Mouse (Mus musculus) CH12.LX (cell line): ENCODE results near the gene Ror2. TPM values are rescaled to one million over a fixed set of nuclear protein-coding genes. Genes with fewer than 3 reads are reported as not detected.

Experiments used
- DNase-seq: peaks from one replicate; pipeline ENCODE4 v3.0.0-alpha.2; 2013; ENCODE audit errors: extremely low read depth
- H3K27ac ChIP-seq: 2 replicates; pipeline ENCODE4 v1.5.1; 2012; ENCODE audit warnings: low read depth, mild to moderate bottlenecking, control low read depth, moderate library complexity; ENCODE audit not compliant: insufficient read depth
- H3K27me3 ChIP-seq: replicated peaks from 2 replicates; pipeline ENCODE3; 2012; ENCODE audit warnings: inconsistent platforms
- H3K36me3 ChIP-seq, 2 experiments: replicated peaks in 1 of 2; 2 replicates each; pipeline versions ENCODE3 to v1.6.1; 2012; ENCODE audit warnings: inconsistent platforms in 1 of 2, low read length in 1 of 2, mild to moderate bottlenecking in 1 of 2, mixed read lengths in 1 of 2, moderate library complexity in 1 of 2; ENCODE audit not compliant: control insufficient read depth in 1 of 2, insufficient read depth in 1 of 2
- H3K4me1 ChIP-seq, 2 experiments: 2 replicates each; pipeline ENCODE4 v1.6.1; 2012; ENCODE audit warnings: inconsistent platforms in 1 of 2, moderate library complexity in 1 of 2; ENCODE audit not compliant: insufficient read depth in 2 of 2, control insufficient read depth in 1 of 2
- H3K4me2 ChIP-seq: 2 replicates; pipeline ENCODE4 v1.6.1; 2012; ENCODE audit warnings: low read depth, mild to moderate bottlenecking, control low read depth; ENCODE audit not compliant: poor library complexity, insufficient read depth, severe bottlenecking
- H3K4me3 ChIP-seq, 3 experiments: fragments of 150-350 bp in 1 of 3; sonication (generic) in 1 of 3; replicated peaks in 1 of 3; 2 replicates each; pipeline versions ENCODE3 to v1.5.1; 2011 to 2012; ENCODE audit warnings: low read depth in 2 of 3, low read length in 2 of 3, mild to moderate bottlenecking in 2 of 3, moderate library complexity in 2 of 3, control low read depth in 1 of 3, improper control_type of control experiment in 1 of 3, inconsistent platforms in 1 of 3, mixed read lengths in 1 of 3; ENCODE audit not compliant: poor library complexity in 1 of 3
- H3K79me2 ChIP-seq: replicated peaks from 2 replicates; pipeline ENCODE4 v1.6.1; 2012; ENCODE audit warnings: mild to moderate bottlenecking, moderate library complexity; ENCODE audit not compliant: control insufficient read depth, poor library complexity, insufficient read depth, severe bottlenecking; ENCODE audit errors: extremely low read depth
- H3K9ac ChIP-seq: 2 replicates; pipeline ENCODE4 v1.6.1; 2012; ENCODE audit warnings: low read depth, mild to moderate bottlenecking, control low read depth, moderate library complexity; ENCODE audit not compliant: insufficient read depth
- H3K9me3 ChIP-seq: replicated peaks from 2 replicates; pipeline ENCODE3; 2012; ENCODE audit warnings: low read length, inconsistent platforms, mixed read lengths
- CHD2 ChIP-seq: IDR thresholded peaks from 2 replicates; pipeline ENCODE4 v1.6.1; 2011; ENCODE audit warnings: low read length, improper control_type of control experiment
- CTCF ChIP-seq, 2 experiments: IDR thresholded peaks in 1 of 2; conservative IDR thresholded peaks in 1 of 2; 2 replicates each; pipeline ENCODE4 v1.5.1; 2011 to 2012; ENCODE audit warnings: low read depth in 2 of 2, low read length in 2 of 2, improper control_type of control experiment in 1 of 2, inconsistent platforms in 1 of 2, mild to moderate bottlenecking in 1 of 2, moderate library complexity in 1 of 2
- ETS1 ChIP-seq: conservative IDR thresholded peaks from 2 replicates; pipeline ENCODE4 v1.6.1; 2012; ENCODE audit warnings: low read depth, mild to moderate bottlenecking, inconsistent platforms, low read length, improper control_type of control experiment, moderate library complexity
- GABPA ChIP-seq: IDR thresholded peaks from 2 replicates; pipeline ENCODE4 v1.6.1; 2012; ENCODE audit warnings: low read depth, low read length, improper control_type of control experiment, inconsistent platforms; ENCODE audit not compliant: insufficient replicate concordance
- HCFC1 ChIP-seq: IDR thresholded peaks from 2 replicates; pipeline ENCODE4 v1.6.1; 2012; ENCODE audit warnings: low read depth, mild to moderate bottlenecking, inconsistent platforms, low read length, improper control_type of control experiment
- IRF4 ChIP-seq: IDR thresholded peaks from 2 replicates; pipeline ENCODE4 v1.6.1; 2014; ENCODE audit warnings: low read depth, mild to moderate bottlenecking, inconsistent platforms, low read length, improper control_type of control experiment
- KAT2A ChIP-seq: IDR thresholded peaks from 2 replicates; pipeline ENCODE4 v1.6.1; 2012; ENCODE audit warnings: low read length, improper control_type of control experiment, inconsistent platforms; ENCODE audit not compliant: insufficient replicate concordance
- MAFK ChIP-seq: IDR thresholded peaks from 2 replicates; pipeline ENCODE4 v1.6.1; 2011; ENCODE audit warnings: low read length, improper control_type of control experiment; ENCODE audit not compliant: insufficient replicate concordance
- MAZ ChIP-seq: IDR thresholded peaks from 2 replicates; pipeline ENCODE4 v1.6.1; 2012; ENCODE audit warnings: low read depth, mild to moderate bottlenecking, inconsistent platforms, low read length, improper control_type of control experiment, moderate library complexity
- MEF2A ChIP-seq: IDR thresholded peaks from 2 replicates; pipeline ENCODE4 v1.6.1; 2014; ENCODE audit warnings: low read depth, mild to moderate bottlenecking, inconsistent platforms, low read length, improper control_type of control experiment, borderline replicate concordance
- MXI1 ChIP-seq: IDR thresholded peaks from 2 replicates; pipeline ENCODE4 v1.6.1; 2011; ENCODE audit warnings: mild to moderate bottlenecking, low read depth, low read length, improper control_type of control experiment
- MYC ChIP-seq: IDR thresholded peaks from 2 replicates; pipeline ENCODE4 v1.6.1; 2011; ENCODE audit warnings: low read depth, mild to moderate bottlenecking, improper control_type of control experiment, low read length
- PAX5 ChIP-seq: IDR thresholded peaks from 2 replicates; pipeline ENCODE4 v1.6.1; 2012; ENCODE audit warnings: low read length, inconsistent platforms, mixed read lengths
- POLR2AphosphoS2 ChIP-seq: IDR thresholded peaks from 2 replicates; pipeline ENCODE4 v1.6.1; 2011; ENCODE audit warnings: low read depth, low read length, improper control_type of control experiment
- TCF12 ChIP-seq: IDR thresholded peaks from 2 replicates; pipeline ENCODE4 v1.6.1; 2014; ENCODE audit warnings: low read depth, mild to moderate bottlenecking, inconsistent platforms, low read length, improper control_type of control experiment
- UBTF ChIP-seq: IDR thresholded peaks from 2 replicates; pipeline ENCODE4 v1.6.1; 2012; ENCODE audit warnings: low read depth, mild to moderate bottlenecking, inconsistent platforms, low read length, improper control_type of control experiment, moderate library complexity
- USF1 ChIP-seq: IDR thresholded peaks from 2 replicates; pipeline ENCODE4 v1.6.1; 2014; ENCODE audit warnings: low read depth, mild to moderate bottlenecking, inconsistent platforms, low read length, improper control_type of control experiment
- USF2 ChIP-seq: conservative IDR thresholded peaks from 2 replicates; pipeline ENCODE4 v1.6.1; 2011; ENCODE audit warnings: low read depth, low read length, improper control_type of control experiment
- ZKSCAN1 ChIP-seq: IDR thresholded peaks from 2 replicates; pipeline ENCODE4 v1.6.1; 2012; ENCODE audit warnings: low read depth, inconsistent platforms, low read length, improper control_type of control experiment, borderline replicate concordance
- ZNF384 ChIP-seq: IDR thresholded peaks from 2 replicates; pipeline ENCODE4 v1.6.1; 2012; ENCODE audit warnings: low read depth, low read length, improper control_type of control experiment, inconsistent platforms
- dilution Hi-C: fragments of 300-500 bp; cut with MboI; formaldehyde crosslinking; loops from 2 replicates; pipeline ENCODE4 v1.14.3; 2020; ENCODE audit warnings: low sequenced_read_pairs; ENCODE audit not compliant: extremely low pct_unique_long_range_greater_than_20kb, extremely low pct_ligation_motif_present
- in situ Hi-C: fragments of 300-500 bp; cut with MboI; formaldehyde crosslinking; loops from 3 replicates; pipeline ENCODE4 v1.14.3; 2019; ENCODE audit warnings: low sequenced_read_pairs, low pct_ligation_motif_present, low pct_unique_long_range_greater_than_20kb, mixed read lengths
- polyA plus RNA-seq: library from polyadenylated mRNA; unstranded; fragments of >175 nt; gene quantifications from 2 replicates; pipeline ENCODE4 v1.2.1, GENCODE M21; 2012; ENCODE audit warnings: low read depth; ENCODE audit not compliant: insufficient read length
- total RNA-seq, 2 experiments: library from RNA; depleted of rRNA; stranded (reverse); fragments of 300-350 nt in 1 of 2; fragments of >200 nt in 1 of 2; gene quantifications; 2 replicates each; pipeline ENCODE4 v1.2.3; 2012 to 2014

The Ror2 gene
- total and polyA plus RNA-seq, 3 experiments: 0.13 to 0.63 (median 0.16) TPM

- Histone ChIP-seq H3K4me1 (peaks cover 3 to 24% of the 10 kb centered on the region in 2 experiments; a peak in 3 of 4 replicates), H3K36me3 (no peaks in the 10 kb centered on the region), H3K4me2 (no peak overlapping the region), H3K9ac (no peak overlapping the region), H3K9me3 (no peaks in the 10 kb centered on the region), H3K79me2 (no peaks in the 10 kb centered on the region), H3K27ac (no peak overlapping the region), H3K27me3 (no peaks in the 10 kb centered on the region), H3K4me3 (no peak overlapping the region)
- no peak for DNase-seq
- TF ChIP-seq ZNF384: peak; percentile 0; the same call in 1 of the 2 replicates
- no peak for TF ChIP-seq UBTF
- in situ Hi-C loops: no loop called here
- dilution Hi-C loops: no loop called here
Observed at GRCm38 (mm10) chr13:53081846-53082245, 204.1 kb downstream of the Ror2 start.

GRCm38 (mm10) chr13:53077732-53078345 is 208.1 kb downstream of the Ror2 start:
- Histone ChIP-seq H3K79me2 (no peaks in the 10 kb centered on the region), H3K4me1 (peaks cover 3 to 21% of the 10 kb centered on the region in 2 experiments; a peak in 3 of 4 replicates), H3K4me3 (no peak overlapping the region), H3K27me3 (no peaks in the 10 kb centered on the region), H3K9me3 (no peaks in the 10 kb centered on the region), H3K9ac (no peak overlapping the region), H3K36me3 (no peaks in the 10 kb centered on the region), H3K4me2 (no peak overlapping the region), H3K27ac (no peak overlapping the region)
- TF ChIP-seq USF1: no peak
- no peak for TF ChIP-seq ZKSCAN1
- TF ChIP-seq MYC: no peak
- no peak for TF ChIP-seq KAT2A
- TF ChIP-seq CHD2: no peak
- no peak for TF ChIP-seq CTCF (conservative IDR thresholded peaks at IDR 0.05 in 1 of 2, IDR thresholded peaks at IDR 0.05 in 1 of 2; ENCODE audit: low read depth in 2 of 2, low read length in 2 of 2)
- TF ChIP-seq MAZ: no peak
- TF ChIP-seq MEF2A: no peak
- TF ChIP-seq MXI1: no peak
- no peak for TF ChIP-seq GABPA
- no peak for TF ChIP-seq HCFC1
- TF ChIP-seq IRF4: no peak
- TF ChIP-seq MAFK: no peak
- TF ChIP-seq PAX5: no peak
- no peak for TF ChIP-seq POLR2AphosphoS2
- no peak for TF ChIP-seq TCF12
- no peak for TF ChIP-seq USF2
- no peak for TF ChIP-seq ETS1
- no peak for TF ChIP-seq ZNF384
- no peak for DNase-seq
- dilution Hi-C loops: no loop called here
- in situ Hi-C loops: no loop called here
